Mouse (Mus musculus) left cerebral cortex, adult 2 months (tissue): ENCODE data around the gene Foxl2. TPM values are rescaled to one million over a fixed set of nuclear protein-coding genes. Genes with fewer than 3 reads are reported as not detected.

Experiments
- DNase-seq, 2 experiments: peaks; one replicate each; pipeline ENCODE4 v3.0.0; 2021 to 2022; ENCODE audit warnings: low spot score in 2 of 2, mixed read lengths in 1 of 2; ENCODE audit errors: extremely low spot score in 1 of 2
- H3K27ac ChIP-seq: fragments of 200-600 bp; 2 replicates; pipeline ENCODE4 v1.8.1; 2022
- H3K4me3 ChIP-seq: fragments of 200-600 bp; 2 replicates; pipeline ENCODE4 v1.8.1; 2022
- CTCF ChIP-seq: fragments of 200-600 bp; IDR thresholded peaks from 2 replicates; pipeline ENCODE4 v1.8.1; 2022; ENCODE audit warnings: antibody characterized with exemption, mild to moderate bottlenecking, moderate library complexity
- intact Hi-C: fragments of 180-260 bp; cut with DNase I; formaldehyde crosslinking; loops from one replicate; pipeline ENCODE4 v1.15.1; 2025
- total RNA-seq, 2 experiments: library from RNA; stranded (reverse); gene quantifications; 2 replicates each; pipeline ENCODE4 v1.2.3; 2021

Gene Foxl2
- total RNA-seq, 2 experiments from 2014 or later: 0.91 to 0.95 TPM

DNA sequence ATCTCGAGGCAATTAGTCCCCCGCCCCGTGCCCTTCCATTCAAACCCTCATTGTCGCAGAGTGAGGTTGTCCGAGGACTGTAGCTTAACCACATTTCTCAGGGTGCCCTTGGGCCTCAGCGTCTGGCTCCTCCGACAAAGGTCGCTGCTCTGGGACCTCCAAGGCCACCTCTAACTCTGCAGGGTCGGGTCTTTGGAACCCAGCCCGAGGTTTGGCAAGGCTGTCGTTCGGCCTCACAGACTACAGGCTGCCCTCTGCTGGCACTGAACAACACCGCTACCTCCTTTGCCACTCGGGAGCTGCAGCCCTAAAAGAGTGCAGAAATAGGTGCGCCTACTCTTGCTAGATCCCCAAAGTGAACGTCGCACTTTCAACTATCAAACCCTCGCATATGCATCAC is 10.0 kb downstream of the Foxl2 start:
- Histone ChIP-seq H3K27ac (no peak overlapping the region), H3K4me3 (no peak overlapping the region)
- DNase-seq: no peak
- peak; percentile 51 for TF ChIP-seq CTCF
- intact Hi-C loops: no loop called here

DNA sequence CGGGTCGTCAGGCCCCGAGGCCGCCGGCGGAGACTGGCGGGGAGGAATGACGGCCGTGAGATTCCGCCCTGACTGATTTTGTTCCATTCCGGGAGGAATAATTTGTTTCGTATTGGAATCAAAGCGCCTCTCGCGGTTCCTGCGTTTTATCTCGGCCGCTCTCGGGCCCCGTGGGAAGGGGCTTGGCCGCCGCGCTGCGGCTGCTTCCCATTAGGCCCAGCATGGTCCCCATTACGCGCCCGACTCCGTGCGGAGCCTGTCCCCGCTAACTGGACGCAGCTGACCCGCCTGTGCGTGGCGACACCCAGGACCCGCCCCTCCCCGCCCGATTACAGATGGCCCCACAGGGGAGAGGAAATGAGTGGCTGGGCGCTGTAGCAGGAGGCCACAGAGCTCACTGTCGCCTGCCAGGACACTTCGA is 18.0 kb downstream of the Foxl2 start:
- H3K4me3 ChIP-seq: peak overlapping the region; percentile 11; the same call in 1 of the 2 replicates
- TF ChIP-seq CTCF: no peak
- no peak overlapping the region for H3K27ac ChIP-seq
- no peak for DNase-seq
- intact Hi-C loops: no loop called here

DNA sequence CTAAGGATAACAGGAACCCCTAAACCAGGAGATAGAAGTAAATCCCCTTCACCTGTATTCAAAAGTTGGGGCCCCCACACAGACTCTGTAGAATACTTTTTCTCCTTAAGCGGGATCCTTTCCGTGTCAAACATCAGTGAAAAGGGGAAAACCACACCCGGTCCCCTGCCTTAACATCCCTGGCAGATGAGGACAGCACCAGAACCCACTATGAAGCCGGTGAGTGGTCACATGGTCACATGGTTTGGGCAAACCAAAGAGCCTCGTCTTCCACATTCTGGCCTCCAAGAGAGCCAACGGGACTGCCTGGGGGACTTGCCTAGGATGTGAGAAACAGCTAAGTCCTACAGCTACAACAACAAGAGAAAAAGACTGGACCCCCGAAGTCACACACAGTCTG is 18.5 kb downstream of the Foxl2 start:
- H3K27ac ChIP-seq: no peak overlapping the region
- TF ChIP-seq CTCF: no peak
- intact Hi-C loops: no loop called here
- DNase-seq: no peak
- H3K4me3 ChIP-seq: no peak overlapping the region

DNA sequence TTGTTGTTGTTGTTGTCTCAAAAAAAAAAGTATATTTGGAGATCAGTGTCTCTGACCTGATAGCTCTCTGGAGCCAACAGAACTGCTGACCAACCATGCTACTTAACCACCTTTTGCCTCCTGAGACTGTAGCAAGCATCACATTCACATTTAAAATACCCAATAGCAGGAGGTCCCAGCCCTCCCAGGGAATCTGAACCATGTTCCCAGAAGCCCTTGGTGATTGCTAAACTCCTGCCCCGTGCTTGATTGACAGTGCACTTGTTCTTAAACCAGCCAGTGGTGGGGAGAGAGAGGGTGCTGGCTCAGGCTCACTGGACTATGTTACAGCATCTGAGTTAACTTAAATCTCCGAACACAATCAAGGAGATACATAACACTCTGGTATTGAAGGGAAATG is 19.8 kb downstream of the Foxl2 start:
- no peak for TF ChIP-seq CTCF
- intact Hi-C loops: no loop called here
- no peak overlapping the region for H3K4me3 ChIP-seq
- DNase-seq: no peak
- H3K27ac ChIP-seq: no peak overlapping the region

DNA sequence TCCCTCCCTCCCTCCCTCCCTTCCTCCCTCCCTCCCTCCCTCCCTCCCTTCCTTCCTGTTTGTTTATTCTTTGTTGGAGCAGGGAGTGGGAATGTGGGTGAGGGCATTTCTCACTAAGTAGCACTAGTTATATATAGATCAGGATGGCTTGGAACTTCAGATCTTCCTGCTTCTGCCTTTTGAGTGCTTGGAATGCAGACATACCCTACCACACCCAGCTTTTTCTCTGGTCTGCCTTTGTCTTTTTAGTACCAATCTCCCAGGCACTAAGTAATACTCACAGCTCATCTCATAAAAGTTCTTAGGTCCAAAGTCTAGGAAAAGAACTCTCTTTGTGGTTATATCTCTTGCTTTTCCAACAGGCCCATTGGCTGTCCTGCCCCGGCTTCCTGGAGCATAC is 21.0 kb downstream of the Foxl2 start:
- intact Hi-C loops: loop anchor here (2.0 kb wide), 1 partner anchor 13 kb away; no protein-coding TSS in a partner anchor
- no peak overlapping the region for H3K27ac ChIP-seq

DNA sequence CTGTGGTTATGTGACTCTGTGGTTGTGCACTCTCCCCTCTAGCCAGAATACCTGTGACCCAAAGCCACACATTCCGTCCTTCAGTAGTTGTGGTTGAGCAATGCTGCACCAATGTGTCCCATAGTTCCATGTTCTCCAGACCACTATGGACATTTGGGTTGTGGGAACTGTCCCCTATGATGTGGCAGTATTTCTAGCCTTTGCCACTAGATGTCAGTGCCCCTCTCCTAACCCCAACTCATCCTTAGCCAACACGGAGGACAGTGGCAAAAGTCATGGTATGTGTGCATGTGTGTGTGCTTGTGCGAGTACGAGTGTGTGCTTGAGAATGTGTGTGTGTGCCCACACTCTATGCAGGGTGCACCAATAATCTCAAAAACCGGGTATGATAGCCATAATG is 21.4 kb downstream of the Foxl2 start:
- no peak for DNase-seq
- peak; percentile 35 for TF ChIP-seq CTCF
- Histone ChIP-seq H3K27ac (no peak overlapping the region), H3K4me3 (no peak overlapping the region)
- intact Hi-C loops: loop anchor here (2.0 kb wide), 1 partner anchor 14 kb away; no protein-coding TSS in a partner anchor

More for the DNA sequence above, 21.0 kb downstream of the Foxl2 start:
- no peak for TF ChIP-seq CTCF
- DNase-seq: no peak
- no peak overlapping the region for H3K4me3 ChIP-seq

DNA sequence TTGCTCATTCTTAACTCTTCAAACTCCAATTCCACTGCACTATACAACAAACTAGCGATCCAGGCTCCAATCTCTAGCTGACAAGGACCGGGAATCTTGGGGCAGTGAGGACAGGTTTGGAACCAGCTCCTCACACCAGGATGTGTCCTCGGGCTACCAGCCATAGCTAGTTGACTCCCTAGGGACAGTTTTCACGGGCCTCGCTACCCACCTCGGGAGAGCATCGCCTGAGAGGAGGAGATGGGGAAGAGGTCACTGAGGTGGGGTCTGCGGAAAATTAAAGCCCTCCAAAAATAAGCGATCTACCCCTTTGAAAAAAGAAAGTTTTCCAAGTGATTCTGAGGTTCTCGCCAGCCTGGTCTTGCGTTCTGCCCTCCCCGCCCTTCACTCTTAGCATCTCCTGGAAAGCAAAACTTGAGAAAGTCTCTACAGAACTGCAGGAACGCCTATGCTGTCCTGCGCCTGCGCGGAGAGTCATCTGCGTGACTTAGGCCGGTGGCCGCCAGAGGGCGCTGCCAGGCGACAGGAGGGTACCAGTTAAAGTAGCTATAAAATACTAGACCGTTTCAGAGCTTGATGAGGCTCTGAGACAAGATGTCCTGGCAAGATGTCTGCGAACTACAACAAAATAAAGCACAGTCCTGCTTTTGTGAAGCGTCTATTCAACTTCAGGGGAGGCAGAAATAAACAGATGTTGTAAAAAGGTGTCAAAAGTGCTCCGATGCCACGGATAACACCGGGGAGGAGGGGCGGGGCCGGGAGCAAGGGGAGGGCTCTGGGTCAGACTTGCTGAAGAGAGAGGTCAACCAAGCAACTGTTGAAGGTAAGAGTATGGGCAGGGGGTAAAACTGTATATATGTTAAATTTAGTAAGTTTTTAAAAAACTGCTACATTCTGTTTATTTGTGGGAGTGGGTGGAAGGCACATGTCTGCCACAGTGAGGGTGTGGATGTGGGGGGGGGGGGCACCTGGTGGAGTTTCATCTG is 24.6 kb downstream of the Foxl2 start:
- TF ChIP-seq CTCF: peak; percentile 98
- H3K27ac ChIP-seq: no peak overlapping the region
- peak; percentile 85 to 89 for DNase-seq
- intact Hi-C loops: no loop called here
- peak overlapping the region; percentile 26; the same call in 1 of the 2 replicates for H3K4me3 ChIP-seq

DNA sequence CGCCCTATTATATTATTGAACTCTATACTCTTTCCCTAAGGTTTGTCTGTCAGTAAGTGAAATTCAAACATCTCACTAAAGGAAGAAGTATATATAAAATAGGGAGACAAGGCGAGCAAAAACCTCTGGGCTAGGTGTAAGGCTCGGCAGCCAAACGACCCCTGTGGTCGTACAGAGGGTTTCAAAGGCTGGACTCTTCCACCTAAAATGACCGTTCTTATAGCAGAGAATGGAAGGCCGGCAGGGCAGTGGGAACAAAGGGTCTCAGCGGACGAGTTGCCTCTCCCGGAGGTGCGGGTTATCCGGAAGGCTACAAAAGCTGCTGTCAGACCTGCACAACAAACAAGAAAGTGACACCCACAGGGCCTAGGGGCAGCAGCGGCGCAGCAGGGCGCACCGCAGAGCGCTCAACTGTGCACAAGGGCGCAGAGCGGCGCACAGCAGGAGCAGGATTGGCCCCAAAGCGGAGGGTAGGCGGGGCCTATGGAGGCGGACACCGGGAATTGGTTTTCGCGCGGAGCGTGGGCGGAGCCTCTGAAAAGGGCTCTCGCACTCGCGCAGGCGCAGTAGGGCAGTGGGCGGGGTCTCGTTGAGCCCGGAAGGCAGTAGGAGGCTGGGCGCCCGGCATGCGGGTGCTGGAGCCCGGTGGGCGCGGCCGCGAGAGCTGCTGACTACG is 30.9 kb downstream of the Foxl2 start, which contains the start of gene Faim:
Gene Faim, plus strand, starts transcription at position 574 of the 676 bp plus-strand sequence.
- Histone ChIP-seq H3K4me3 (peak within 1 kb of the TSS; percentile 90), H3K27ac (peak within 1 kb of the TSS; percentile 82)
- intact Hi-C loops: loop anchor here (5.0 kb wide), 2 partner anchors 256 to 461 kb away; partner anchors contain the start of gene Cep70
- peak; percentile 100 for DNase-seq
- TF ChIP-seq CTCF: no peak; the same call in none of the 2 replicates

DNA sequence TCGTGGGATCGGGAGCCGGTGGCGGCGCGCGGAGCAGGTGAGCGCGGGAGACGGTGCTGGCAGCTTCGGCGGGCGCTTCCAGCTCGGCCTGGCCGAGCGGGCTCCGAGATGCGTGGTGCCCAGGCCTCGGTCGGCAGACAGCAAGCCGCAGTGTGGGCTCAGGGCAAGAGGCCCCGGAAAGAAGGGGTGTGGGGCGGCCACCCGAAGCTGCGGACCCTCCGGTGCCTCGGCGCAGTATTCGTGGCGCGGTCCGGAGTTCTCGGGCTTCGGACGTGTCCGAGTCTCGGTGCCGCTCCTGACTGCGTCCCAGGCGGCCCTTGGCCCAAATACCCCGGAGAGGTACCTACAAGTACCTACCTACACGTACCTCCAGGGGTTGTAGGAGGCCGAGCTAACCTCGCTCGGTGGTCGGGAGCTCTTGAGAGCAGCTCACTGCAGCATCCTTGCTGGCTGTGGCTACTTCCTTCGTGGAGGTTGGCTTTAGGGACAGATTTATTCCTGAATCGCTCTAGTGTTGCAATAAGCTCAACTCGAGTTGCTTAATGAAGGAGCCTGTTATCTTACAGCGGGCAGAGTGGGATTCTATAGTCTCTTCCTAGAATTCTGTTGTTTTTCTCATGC is 31.5 kb downstream of the Foxl2 start:
- Histone ChIP-seq H3K4me3 (peak overlapping the region; percentile 90), H3K27ac (peak overlapping the region; percentile 48)
- TF ChIP-seq CTCF: no peak
- DNase-seq: no peak
- intact Hi-C loops: loop anchor here (5.0 kb wide), 2 partner anchors 256 to 461 kb away; partner anchors contain the start of gene Cep70

DNA sequence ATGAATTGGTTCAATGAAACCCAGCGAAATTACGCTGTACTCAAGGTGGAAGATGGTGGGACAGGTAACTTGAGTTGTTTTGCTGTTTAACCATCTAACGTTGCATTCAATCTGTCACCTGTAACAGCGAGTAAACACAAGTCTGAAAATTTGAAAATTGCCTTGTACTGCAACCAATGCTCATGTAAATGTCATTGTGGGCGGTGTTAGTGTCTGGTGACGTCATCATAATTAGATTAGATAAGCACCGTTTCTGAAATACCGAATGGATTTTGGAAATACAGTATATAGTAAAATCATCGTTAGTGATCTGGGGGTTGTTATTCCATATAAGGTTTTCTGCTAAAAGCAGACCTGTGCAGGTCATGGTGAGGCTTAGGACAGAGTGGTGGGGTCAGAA is 32.0 kb downstream of the Foxl2 start:
- no peak overlapping the region; the same call in 1 of the 2 replicates for H3K27ac ChIP-seq
- peak overlapping the region; percentile 90 for H3K4me3 ChIP-seq
- intact Hi-C loops: loop anchor here (5.0 kb wide), 2 partner anchors 255 to 460 kb away; partner anchors contain the start of gene Cep70
- no peak for TF ChIP-seq CTCF
- DNase-seq: no peak

DNA sequence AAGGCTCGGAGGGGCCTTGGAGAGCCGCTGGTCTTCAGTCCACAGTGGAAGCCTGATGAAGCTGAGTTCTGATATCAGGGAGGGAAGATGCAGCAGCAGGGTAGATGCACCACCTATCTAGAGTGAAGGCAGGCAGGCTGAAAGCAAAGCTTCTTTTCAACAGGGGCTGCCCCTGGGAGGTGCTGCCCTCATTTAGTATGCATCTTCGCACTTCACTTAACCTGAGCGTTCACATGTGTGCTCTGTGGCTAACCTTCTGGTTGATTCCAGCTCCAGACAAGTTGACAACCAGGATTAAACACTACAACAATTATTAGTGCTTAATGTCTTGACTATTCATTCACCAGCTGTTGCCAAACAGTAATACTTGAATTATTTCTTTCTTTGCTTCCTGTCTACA is 39.0 kb downstream of the Foxl2 start:
- intact Hi-C loops: no loop called here
- DNase-seq: no peak
- TF ChIP-seq CTCF: no peak
- Histone ChIP-seq H3K27ac (no peak overlapping the region), H3K4me3 (no peak overlapping the region)
